Mouse (Mus musculus) MEL (cell line): ENCODE data around the gene Mmp23. TPM values are rescaled to one million over a fixed set of nuclear protein-coding genes. Genes with fewer than 3 reads are reported as not detected.

Experiments
- DNase-seq: peaks from one replicate; pipeline ENCODE4 v3.0.0; 2011; ENCODE audit warnings: low read depth, low spot score
- H3K27ac ChIP-seq: 2 replicates; pipeline ENCODE4 v1.5.1; 2012; ENCODE audit warnings: low read depth, mild to moderate bottlenecking, control low read depth, low read length, moderate library complexity; ENCODE audit not compliant: control insufficient read depth
- H3K27me3 ChIP-seq, 2 experiments: fragments of 150-350 bp in 1 of 2; sonication (generic) in 1 of 2; 2 replicates each; pipeline ENCODE4 v1.6.1; 2012; ENCODE audit warnings: low read length in 2 of 2, mild to moderate bottlenecking in 2 of 2, improper control_type of control experiment in 1 of 2, moderate library complexity in 1 of 2; ENCODE audit not compliant: insufficient read depth in 2 of 2, control insufficient read depth in 1 of 2
- H3K36me3 ChIP-seq, 2 experiments: 2 replicates each; pipeline ENCODE4 v1.6.1; 2012 to 2014; ENCODE audit warnings: low read length in 2 of 2, improper control_type of control experiment in 1 of 2, inconsistent platforms in 1 of 2, mild to moderate bottlenecking in 1 of 2; ENCODE audit not compliant: insufficient read depth in 2 of 2, control insufficient read depth in 1 of 2
- H3K4me1 ChIP-seq, 2 experiments: fragments of 150-350 bp in 1 of 2; sonication (generic) in 1 of 2; 2 replicates each; pipeline ENCODE4 v1.6.1; 2012; ENCODE audit warnings: low read length in 2 of 2, improper control_type of control experiment in 1 of 2, mild to moderate bottlenecking in 1 of 2; ENCODE audit not compliant: insufficient read depth in 2 of 2, control insufficient read depth in 1 of 2
- H3K4me3 ChIP-seq, 2 experiments: fragments of 150-350 bp in 1 of 2; sonication (generic) in 1 of 2; 2 replicates each; pipeline ENCODE4 v1.5.1; 2012; ENCODE audit warnings: low read depth in 2 of 2, low read length in 2 of 2, mild to moderate bottlenecking in 2 of 2, moderate library complexity in 2 of 2, control low read depth in 1 of 2, improper control_type of control experiment in 1 of 2; ENCODE audit not compliant: control insufficient read depth in 1 of 2, insufficient read depth in 1 of 2
- H3K79me2 ChIP-seq: 2 replicates; pipeline ENCODE4 v1.6.1; 2012; ENCODE audit warnings: mild to moderate bottlenecking, low read length, moderate library complexity; ENCODE audit not compliant: control insufficient read depth, poor library complexity, insufficient read depth
- H3K9ac ChIP-seq: 2 replicates; pipeline ENCODE4 v1.6.1; 2012; ENCODE audit warnings: low read depth, mild to moderate bottlenecking, control low read depth, low read length, moderate library complexity; ENCODE audit not compliant: control insufficient read depth, poor library complexity, severe bottlenecking
- H3K9me3 ChIP-seq: fragments of 150-350 bp; sonication (generic); replicated peaks from 2 replicates; pipeline ENCODE4 v1.6.1; 2012; ENCODE audit warnings: mild to moderate bottlenecking, low read length, improper control_type of control experiment, moderate library complexity; ENCODE audit not compliant: insufficient read depth
- BHLHE40 ChIP-seq: IDR thresholded peaks from 2 replicates; pipeline ENCODE4 v1.6.1; 2012; ENCODE audit warnings: low read depth, mild to moderate bottlenecking, inconsistent platforms, low read length, improper control_type of control experiment, borderline replicate concordance
- CHD2 ChIP-seq: IDR thresholded peaks from 2 replicates; pipeline ENCODE4 v1.6.1; 2011; ENCODE audit warnings: low read length, improper control_type of control experiment
- MAX ChIP-seq: IDR thresholded peaks from 2 replicates; pipeline ENCODE4 v1.6.1; 2011; ENCODE audit warnings: low read length, improper control_type of control experiment
- MEF2A ChIP-seq: IDR thresholded peaks from 2 replicates; pipeline ENCODE4 v1.6.1; 2014; ENCODE audit warnings: low read depth, mild to moderate bottlenecking, inconsistent platforms, low read length, improper control_type of control experiment; ENCODE audit not compliant: poor library complexity, insufficient replicate concordance, severe bottlenecking; ENCODE audit errors: extremely low read depth
- MXI1 ChIP-seq: IDR thresholded peaks from 2 replicates; pipeline ENCODE4 v1.6.1; 2011; ENCODE audit warnings: mild to moderate bottlenecking, low read depth, low read length, improper control_type of control experiment
- MYB ChIP-seq: IDR thresholded peaks from 2 replicates; pipeline ENCODE4 v1.6.1; 2011; ENCODE audit warnings: mild to moderate bottlenecking, low read depth, low read length, improper control_type of control experiment
- MYC ChIP-seq: IDR thresholded peaks from 2 replicates; pipeline ENCODE4 v1.6.1; 2011; ENCODE audit warnings: low read depth, mild to moderate bottlenecking, low read length, improper control_type of control experiment, moderate library complexity
- POLR2AphosphoS5 ChIP-seq: IDR thresholded peaks from 2 replicates; pipeline ENCODE4 v1.6.1; 2012; ENCODE audit warnings: low read depth, borderline replicate concordance, mild to moderate bottlenecking, inconsistent platforms, low read length, moderate library complexity, mixed read lengths
- RCOR1 ChIP-seq: IDR thresholded peaks from 2 replicates; pipeline ENCODE4 v1.6.1; 2012; ENCODE audit warnings: low read depth, mild to moderate bottlenecking, inconsistent platforms, low read length, improper control_type of control experiment
- SMC3 ChIP-seq: IDR thresholded peaks from 2 replicates; pipeline ENCODE4 v1.6.1; 2011; ENCODE audit warnings: low read depth, low read length, improper control_type of control experiment
- UBTF ChIP-seq: IDR thresholded peaks from 2 replicates; pipeline ENCODE4 v1.6.1; 2012; ENCODE audit warnings: low read depth, mild to moderate bottlenecking, inconsistent platforms, low read length, improper control_type of control experiment, moderate library complexity, borderline replicate concordance; ENCODE audit not compliant: insufficient read depth
- USF1 ChIP-seq: IDR thresholded peaks from 2 replicates; pipeline ENCODE4 v1.6.1; 2014; ENCODE audit warnings: low read depth, mild to moderate bottlenecking, inconsistent platforms, low read length, improper control_type of control experiment, moderate library complexity
- polyA plus RNA-seq, 2 experiments: library from polyadenylated mRNA; stranded (reverse) in 1 of 2; unstranded in 1 of 2; fragments of >175 nt in 1 of 2; fragments of >200 nt in 1 of 2; gene quantifications; 2 replicates each; pipeline versions ENCODE4 v1.2.1 to v1.2.4; 2012; ENCODE audit warnings: low replicate concordance in 2 of 2, low read depth in 1 of 2; ENCODE audit not compliant: insufficient read length in 2 of 2, insufficient read depth in 1 of 2, missing spikeins in 1 of 2
- total RNA-seq: library from RNA; depleted of rRNA; stranded (reverse); fragments of 300-350 nt; gene quantifications from 2 replicates; pipeline ENCODE4 v1.2.3, GENCODE M21; 2012

Mmp23 gene
- total and polyA plus RNA-seq, 3 experiments, result 1.6 to 2.4 TPM; not detected in 1

DNA sequence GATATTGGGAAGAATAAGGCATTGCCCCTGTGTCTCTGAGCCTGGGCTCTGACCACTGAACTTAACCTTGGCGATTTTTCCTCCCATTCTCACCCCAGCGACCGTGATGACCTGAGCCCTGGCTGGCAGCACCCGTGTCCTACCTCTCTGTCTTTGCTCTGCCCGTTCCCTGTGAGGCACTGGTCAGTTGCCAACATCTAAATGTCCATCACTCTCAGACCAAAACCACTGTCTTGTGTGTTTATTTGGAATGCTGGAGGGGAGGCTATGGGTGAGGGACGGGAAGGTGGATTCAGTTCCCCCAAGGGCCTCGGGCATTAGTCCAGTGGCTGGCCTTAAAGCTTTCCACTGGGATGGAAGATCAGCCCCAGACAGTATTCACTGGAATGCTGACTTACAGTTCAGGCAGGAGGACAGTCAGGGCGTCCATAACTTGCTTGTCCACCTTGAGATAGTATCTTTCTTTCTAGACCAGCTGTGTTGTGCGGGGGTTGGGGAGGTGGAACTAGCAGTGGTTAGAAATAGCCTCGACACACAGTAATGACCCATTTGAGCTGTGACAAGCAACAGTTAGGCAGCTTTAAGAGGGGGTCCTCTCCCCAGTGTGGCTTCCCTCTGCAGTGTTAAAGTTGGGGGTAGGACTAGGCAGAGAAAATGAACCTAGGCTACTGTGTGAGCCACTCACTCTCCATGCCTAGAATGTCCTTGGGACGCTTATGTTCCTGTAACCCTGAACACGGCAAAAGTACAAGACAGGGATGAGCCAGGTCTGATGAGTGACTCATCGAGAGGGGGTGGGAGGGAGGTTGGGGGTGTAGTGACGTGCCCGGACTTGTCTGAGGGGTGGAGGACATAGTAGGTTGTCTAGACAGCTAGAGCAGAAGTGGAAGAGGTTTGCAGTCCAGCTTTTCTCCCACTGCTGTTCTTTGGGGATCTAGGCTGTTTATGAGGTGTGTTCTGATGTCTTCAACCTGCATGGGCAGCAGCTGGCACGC is 43.4 kb upstream of the Mmp23 start:
- H3K36me3 ChIP-seq, result peaks cover 0 to 2% of the 10 kb centered on the region in 2 experiments; a peak in 1 of 4 replicates
- H3K27ac ChIP-seq, result no peak overlapping the region
- H3K4me3 ChIP-seq, result no peak overlapping the region
- H3K9ac ChIP-seq, result no peak overlapping the region
- H3K27me3 ChIP-seq, result peaks cover 0 to 5% of the 10 kb centered on the region in 2 experiments; a peak in 2 of 4 replicates
- H3K4me1 ChIP-seq, result peaks cover 0 to 9% of the 10 kb centered on the region in 2 experiments; a peak in 1 of 4 replicates
- TF ChIP-seq MEF2A (no peak), MYC (no peak), RCOR1 (no peak), POLR2AphosphoS5 (no peak), USF1 (no peak), SMC3 (no peak), CHD2 (no peak), UBTF (no peak), MYB (no peak), BHLHE40 (no peak), MAX (no peak)
- DNase-seq, result peak; percentile 41
- no peaks in the 10 kb centered on the region for H3K9me3 ChIP-seq
- no peaks in the 10 kb centered on the region; the same call in 1 of the 2 replicates for H3K79me2 ChIP-seq

GRCm38 (mm10) chr4:155695531-155696062 is 42.4 kb upstream of the Mmp23 start:
- no peaks in the 10 kb centered on the region; the same call in 1 of the 2 replicates for H3K79me2 ChIP-seq
- no peak for DNase-seq
- H3K36me3 ChIP-seq, result peaks cover 0 to 2% of the 10 kb centered on the region in 2 experiments; a peak in 1 of 4 replicates
- peaks cover 0 to 5% of the 10 kb centered on the region in 2 experiments; a peak in 2 of 4 replicates for H3K27me3 ChIP-seq
- no peak overlapping the region for H3K9ac ChIP-seq
- H3K27ac ChIP-seq, result no peak overlapping the region
- no peak for TF ChIP-seq MXI1
- TF ChIP-seq, all 39 proteins: peak for 0
- Histone ChIP-seq H3K4me1 (peaks cover 0 to 9% of the 10 kb centered on the region in 2 experiments; a peak in 1 of 4 replicates), H3K9me3 (no peaks in the 10 kb centered on the region), H3K4me3 (no peak overlapping the region)
